Mouse (Mus musculus): Measurements from ENCODE around the gene Rpl36al.

Rpl36al gene

DNA sequence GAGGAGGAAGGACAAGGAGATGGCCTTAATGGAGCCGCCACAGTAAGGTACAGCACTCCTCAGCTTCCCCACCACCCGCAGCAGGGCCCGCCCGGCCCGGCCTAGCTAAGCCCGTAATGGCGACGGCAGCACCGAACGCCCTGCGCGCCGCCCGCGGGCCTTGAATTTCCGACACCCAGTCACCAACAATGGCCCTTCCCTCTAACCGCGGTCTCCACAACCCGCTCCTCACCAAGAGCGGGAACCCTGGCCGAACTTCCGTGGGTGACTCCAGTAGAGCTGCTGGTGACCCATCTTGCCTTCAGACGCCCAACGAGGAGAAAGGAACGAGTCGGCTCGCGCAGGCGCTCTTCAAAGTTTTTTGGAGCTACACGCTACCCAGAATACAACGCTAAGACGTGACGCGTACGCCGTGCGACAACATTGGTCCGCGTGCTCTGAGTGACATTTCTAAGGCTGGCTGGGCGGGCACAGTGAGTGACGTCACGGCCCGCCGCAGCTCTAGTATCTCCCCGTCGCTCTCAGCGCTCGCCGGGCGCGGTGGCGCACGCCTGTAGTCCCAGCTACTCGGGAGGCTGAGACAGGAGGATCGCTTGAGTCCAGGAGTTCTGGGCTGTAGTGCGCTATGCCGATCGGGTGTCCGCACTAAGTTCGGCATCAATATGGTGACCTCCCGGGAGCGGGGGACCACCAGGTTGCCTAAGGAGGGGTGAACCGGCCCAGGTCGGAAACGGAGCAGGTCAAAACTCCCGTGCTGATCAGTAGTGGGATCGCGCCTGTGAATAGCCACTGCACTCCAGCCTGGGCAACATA lies 24.9 kb downstream of the Rpl36al start, which contains the start of gene Rps29:
Gene Rps29, minus strand, starts transcription at position 422 of the 813 bp plus-strand sequence.
- DNase-seq (ENCODE audit: low spot score in 2 of 2): peak; percentile 98 to 99

DNA sequence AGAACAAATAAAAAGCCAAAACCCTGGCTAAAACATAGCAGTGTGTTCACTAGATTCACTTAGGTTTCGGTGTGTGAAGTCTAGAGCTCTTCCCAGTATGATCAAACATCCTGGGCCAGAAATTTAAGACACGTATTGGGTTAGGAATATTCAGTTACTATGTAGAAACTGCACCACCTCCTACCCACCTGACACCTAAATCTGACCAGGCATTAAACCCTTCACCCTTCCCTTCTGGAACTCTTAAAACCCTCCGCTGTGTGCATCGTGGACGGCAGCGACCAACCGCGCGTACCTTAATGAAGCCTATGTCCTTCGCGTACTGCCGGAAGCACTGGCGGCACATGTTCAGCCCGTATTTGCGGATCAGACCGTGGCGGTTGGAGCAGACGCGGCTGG lies 25.5 kb downstream of the Rpl36al start:
- no peak for DNase-seq (ENCODE audit: low spot score in 2 of 2)

DNA sequence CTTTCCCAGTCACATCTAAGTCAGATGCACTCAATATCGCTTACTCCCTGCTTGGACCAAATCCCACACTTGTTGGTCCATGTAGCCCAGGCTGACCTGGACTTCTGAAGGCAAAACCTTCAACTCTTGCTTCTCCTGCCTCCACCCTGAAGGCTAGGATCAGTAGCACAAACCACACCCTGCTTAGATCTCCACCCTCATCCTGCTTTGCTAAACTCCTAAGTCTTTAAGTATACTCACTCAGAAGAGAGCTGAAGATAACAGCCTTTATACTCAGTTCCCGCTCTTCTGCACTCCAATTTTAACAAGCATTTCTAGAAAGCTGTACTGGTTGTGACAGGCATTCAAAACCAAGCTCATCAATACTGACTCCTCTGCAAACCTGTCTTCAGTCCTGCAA lies 26.8 kb downstream of the Rpl36al start:
- no peak for DNase-seq (ENCODE audit: low spot score in 2 of 2)

DNA sequence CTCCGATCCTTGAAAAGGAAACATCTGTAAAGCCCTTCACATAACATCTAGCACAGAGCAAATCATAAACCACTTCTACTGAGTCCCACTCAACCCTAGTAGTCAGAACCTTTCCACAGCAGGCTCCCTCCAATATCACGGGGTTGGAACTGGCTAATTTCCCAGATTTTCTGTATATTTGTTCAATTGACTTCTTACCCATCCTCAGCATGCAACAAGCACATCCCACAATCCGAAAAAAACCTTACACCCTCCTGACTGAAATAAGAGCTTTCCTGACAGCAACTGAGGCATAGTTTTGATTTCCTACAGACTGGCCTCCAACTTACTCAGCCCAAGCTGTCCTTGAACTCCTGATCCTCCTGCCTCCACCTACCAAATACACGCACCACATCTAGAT lies 27.4 kb downstream of the Rpl36al start:
- no peak for DNase-seq (ENCODE audit: low spot score in 2 of 2)

DNA sequence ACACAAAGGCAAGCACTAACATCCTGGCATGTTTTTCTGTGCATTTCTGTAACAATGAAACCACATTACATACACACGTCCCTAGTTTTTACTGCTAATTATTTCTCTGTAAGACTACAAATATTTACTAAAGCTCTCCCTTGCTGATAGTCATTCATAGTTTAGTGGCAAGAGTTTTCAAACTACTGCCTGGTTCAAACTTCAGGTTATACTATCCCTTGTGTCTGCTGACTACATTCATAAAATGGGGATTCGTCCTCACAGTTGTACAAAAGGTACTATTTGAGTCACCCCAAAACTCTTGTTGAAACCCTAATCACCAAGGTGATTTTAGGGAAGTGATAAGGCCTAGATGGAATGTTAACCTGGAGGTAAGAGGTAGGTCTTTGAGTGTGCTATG lies 28.0 kb downstream of the Rpl36al start:
- DNase-seq (ENCODE audit: low spot score in 2 of 2): no peak

DNA sequence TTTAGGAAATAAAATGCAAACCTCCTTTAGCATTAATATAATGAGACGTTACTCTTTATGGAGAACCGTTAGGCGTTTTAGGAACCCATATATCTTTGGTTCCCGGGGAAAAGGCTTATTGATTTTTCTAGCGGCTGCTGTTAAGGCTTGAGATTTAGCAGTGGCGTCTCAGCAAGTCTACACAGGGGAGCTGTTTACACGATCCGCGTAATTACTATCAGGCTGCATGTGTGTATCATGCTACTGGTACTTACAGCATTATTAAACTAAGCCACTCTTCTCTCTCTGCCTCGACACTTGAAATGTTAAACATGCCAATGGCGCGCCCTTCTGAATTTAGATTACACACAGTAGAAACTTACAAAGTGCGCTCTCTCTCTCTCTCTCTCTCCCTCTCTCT lies 33.8 kb downstream of the Rpl36al start:
- no peak for DNase-seq (ENCODE audit: low spot score in 2 of 2)

DNA sequence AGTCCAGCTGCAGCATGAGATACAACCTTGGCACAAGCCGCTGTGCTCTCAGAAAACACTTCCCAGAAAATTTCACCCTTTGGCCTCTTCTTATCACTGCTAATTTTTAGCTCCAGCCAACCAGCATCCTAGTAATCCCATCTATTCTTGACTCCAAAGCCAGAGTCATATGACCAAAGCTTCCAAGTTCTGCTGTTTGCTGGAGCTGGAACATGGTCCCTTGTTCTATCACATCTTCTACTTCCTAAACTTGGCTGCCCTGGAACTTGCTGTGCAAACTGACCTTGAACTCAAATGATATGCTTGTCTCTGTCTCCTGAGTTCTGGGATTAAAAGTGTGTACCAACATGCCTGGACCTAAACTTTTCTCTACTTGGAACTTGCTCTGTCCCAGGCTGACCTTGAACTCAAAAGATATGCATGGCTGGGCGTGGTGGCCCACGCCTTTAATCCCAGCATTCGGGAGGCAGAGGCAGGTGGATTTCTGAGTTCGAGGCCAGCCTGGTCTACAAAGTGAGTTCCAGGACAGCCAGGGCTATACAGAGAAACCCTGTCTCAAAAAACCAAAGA lies 36.6 kb downstream of the Rpl36al start:
- no peak for DNase-seq (ENCODE audit: low spot score in 2 of 2)

DNA sequence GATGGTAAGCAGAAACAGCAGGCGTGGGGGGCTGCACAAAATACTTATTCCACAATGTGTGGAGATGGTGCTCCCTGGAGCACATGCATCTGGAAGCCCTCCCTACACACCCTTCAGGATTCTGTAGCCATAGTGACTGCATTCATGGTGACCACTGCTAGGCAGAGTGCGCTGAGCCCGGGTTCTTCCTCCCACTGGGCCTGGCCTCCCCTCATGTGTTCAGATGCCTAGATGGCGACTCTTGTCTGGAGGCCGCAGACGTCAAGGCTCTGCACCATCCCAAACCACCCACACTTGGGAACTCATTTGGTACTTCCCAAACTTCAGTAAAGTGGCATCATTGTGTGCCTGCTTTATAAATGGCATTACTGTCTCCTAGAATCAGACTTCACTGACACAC lies 40.4 kb downstream of the Rpl36al start:
- DNase-seq (ENCODE audit: low spot score in 2 of 2): no peak

DNA sequence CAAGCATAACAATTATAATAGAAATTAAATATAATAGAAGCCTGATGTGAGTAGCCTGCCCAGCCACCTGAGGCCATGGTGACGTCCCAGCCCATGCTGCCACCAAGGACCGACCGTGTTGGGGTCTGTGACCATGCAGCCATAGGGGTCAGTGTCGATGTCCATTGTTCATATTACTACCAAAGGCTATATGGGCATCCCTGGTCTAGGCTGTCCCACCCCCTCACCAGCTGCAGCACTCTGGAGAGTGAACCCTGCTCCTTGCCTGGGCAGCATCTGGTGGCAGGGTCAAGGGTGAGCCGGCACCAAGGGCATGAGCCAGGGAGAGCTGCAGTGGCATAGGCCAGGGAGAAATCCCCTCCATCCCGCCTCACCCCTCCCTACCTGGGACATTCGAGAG lies 44.0 kb downstream of the Rpl36al start:
- no peak for DNase-seq (ENCODE audit: low spot score in 2 of 2)

DNA sequence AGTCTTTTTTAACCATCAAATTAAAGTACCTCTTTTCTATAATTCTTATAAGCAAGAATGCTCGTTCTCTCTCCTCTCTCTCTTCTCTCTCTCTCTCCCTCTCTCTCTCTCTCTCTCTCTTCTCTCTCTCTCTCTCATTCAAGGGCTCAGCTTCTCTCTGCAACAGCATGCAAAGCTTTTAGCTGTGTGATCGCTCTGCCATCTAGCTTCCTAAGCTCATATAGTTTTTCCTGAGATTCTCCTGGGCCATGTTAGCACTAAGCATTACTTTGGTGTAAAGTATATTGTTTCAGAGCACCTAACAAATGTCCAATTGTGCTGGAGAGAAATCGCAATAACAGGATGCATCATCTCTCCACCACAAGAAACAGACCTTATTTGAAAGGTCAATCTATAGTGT lies 44.7 kb downstream of the Rpl36al start:
- DNase-seq (ENCODE audit: low spot score in 2 of 2): no peak

Data from right cerebral cortex, adult 2 months (tissue).